Mouse (Mus musculus): ENCODE measurements around the gene Gclc. TPM values are rescaled to one million over a fixed set of nuclear protein-coding genes. Genes with fewer than 3 reads are reported as not detected.

The Gclc gene
- polyA plus RNA-seq, 1 experiment from 2014 or later: 16.0 TPM

DNA sequence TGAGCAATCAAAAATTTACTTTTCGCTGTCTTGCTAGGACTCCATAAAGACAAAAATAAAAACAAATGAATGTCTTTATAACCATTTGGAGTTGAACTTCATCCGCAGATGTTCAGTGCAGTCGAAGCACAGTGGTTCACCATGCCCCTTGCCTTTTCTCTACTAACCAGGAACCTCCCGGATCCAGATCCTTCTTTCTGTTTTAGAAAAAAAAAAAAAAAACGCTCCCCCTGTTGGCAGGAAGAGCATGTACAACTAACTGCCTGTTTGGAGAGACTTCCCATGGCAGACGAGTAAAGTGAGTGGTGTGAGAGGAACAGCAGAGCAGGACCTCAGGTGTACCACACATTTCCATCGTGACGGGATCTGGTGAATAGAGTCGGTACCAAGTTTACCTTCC lies 1.7 kb downstream of the Gclc start:
- no peaks in the 10 kb centered on the region for H3K27me3 ChIP-seq (replicated peaks; ENCODE audit: control insufficient read depth, insufficient read depth, low read length)
- H3K4me1 ChIP-seq (replicated peaks; ENCODE audit: control insufficient read depth, insufficient read depth, low read length): peaks cover 21% of the 10 kb centered on the region
- H3K9ac ChIP-seq (replicated peaks; ENCODE audit: low read depth, low read length): no peak overlapping the region
- H3K4me3 ChIP-seq (replicated peaks; ENCODE audit: low read length): peak overlapping the region; percentile 11; the same call in 1 of the 2 replicates
- no peaks in the 10 kb centered on the region for H3K9me3 ChIP-seq (ENCODE audit: control insufficient read depth, low read length)
- no peak for ATAC-seq
- H3K36me3 ChIP-seq (ENCODE audit: control insufficient read depth, insufficient read depth): no peaks in the 10 kb centered on the region
- peak overlapping the region; percentile 82 for H3K4me2 ChIP-seq (ENCODE audit: low read length)
- WGBS: 25% methylated on average over 9 of the region's 9 CpGs
- no peak overlapping the region for H3K27ac ChIP-seq (ENCODE audit: low read length)

DNA sequence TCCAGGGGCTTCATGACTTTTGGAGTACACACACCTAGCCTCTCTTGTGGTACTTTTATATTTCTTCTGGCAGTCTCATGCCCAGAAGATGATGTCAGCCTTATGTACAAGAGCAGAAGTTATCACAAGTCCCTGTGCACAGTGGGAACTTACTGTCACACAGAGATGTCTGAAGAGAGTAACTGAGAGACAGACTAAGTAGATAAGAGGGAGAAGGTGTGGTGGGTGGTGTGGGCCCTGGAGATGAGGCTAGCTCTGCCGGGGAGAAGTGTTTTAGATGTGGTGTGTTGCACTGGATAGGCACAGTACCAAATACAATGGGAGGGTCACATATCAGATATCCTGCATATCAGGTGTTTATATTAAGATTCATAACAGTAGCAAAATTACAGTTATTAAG lies 3.0 kb downstream of the Gclc start:
- H3K9me3 ChIP-seq (ENCODE audit: control insufficient read depth, low read length): no peaks in the 10 kb centered on the region
- 97% methylated on average over 1 of the region's 1 CpGs for WGBS

DNA sequence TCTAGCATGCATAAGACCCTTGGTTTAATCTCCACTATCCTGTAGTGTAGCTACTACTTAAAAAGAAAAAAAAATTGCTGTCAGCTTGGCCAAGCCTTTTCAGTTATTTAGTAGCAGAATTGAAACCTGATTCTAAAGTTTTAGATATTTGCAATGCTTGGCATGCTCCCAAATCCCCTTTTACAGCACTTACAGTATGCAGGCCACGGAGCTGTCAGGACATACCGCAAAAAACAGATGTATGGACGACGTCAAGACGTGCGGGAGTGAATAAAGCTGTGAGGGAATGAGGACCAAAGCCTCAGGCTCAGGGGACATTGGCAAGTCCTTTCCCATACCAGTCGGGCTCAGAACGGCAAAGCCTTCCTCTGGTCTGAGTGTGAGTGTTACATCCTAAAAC lies 4.1 kb downstream of the Gclc start:
- Histone ChIP-seq H3K9ac (replicated peaks; ENCODE audit: low read depth, low read length) (no peak overlapping the region), H3K36me3 (ENCODE audit: control insufficient read depth, insufficient read depth) (no peaks in the 10 kb centered on the region), H3K9me3 (ENCODE audit: control insufficient read depth, low read length) (no peaks in the 10 kb centered on the region), H3K4me2 (ENCODE audit: low read length) (no peak overlapping the region), H3K4me1 (replicated peaks; ENCODE audit: control insufficient read depth, insufficient read depth, low read length) (peaks cover 18% of the 10 kb centered on the region), H3K27me3 (replicated peaks; ENCODE audit: control insufficient read depth, insufficient read depth, low read length) (no peaks in the 10 kb centered on the region), H3K27ac (ENCODE audit: low read length) (no peak overlapping the region), H3K4me3 (replicated peaks; ENCODE audit: low read length) (no peak overlapping the region)
- WGBS: 64% methylated on average over 8 of the region's 8 CpGs
- no peak for ATAC-seq

More for the DNA sequence above, 3.0 kb downstream of the Gclc start:
- no peaks in the 10 kb centered on the region for H3K36me3 ChIP-seq (ENCODE audit: control insufficient read depth, insufficient read depth)
- no peaks in the 10 kb centered on the region for H3K27me3 ChIP-seq (replicated peaks; ENCODE audit: control insufficient read depth, insufficient read depth, low read length)
- no peak overlapping the region for H3K27ac ChIP-seq (ENCODE audit: low read length)
- H3K9ac ChIP-seq (replicated peaks; ENCODE audit: low read depth, low read length): no peak overlapping the region
- H3K4me1 ChIP-seq (replicated peaks; ENCODE audit: control insufficient read depth, insufficient read depth, low read length): peaks cover 18% of the 10 kb centered on the region
- no peak overlapping the region for H3K4me3 ChIP-seq (replicated peaks; ENCODE audit: low read length)
- H3K4me2 ChIP-seq (ENCODE audit: low read length): no peak overlapping the region
- no peak for ATAC-seq

DNA sequence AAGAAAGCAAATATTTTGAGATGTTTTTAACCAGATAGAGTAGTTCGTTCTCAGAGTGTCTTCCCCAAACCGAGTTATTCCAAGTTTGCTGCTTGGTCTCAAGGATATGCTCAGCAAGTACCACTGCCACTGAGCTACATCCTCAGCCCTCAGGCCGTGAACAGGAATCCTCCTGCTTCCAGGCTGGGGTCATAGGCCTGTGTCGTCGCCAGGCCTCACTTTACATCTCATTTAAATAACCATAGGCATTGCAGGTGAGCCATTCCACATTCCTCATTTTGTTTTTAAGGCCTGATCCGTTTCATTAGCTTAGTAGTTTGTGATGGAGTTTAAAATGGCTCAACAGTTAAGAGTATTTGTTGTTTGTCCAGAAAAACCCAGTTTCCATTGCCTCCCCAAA lies 4.8 kb downstream of the Gclc start:
- Histone ChIP-seq H3K4me1 (replicated peaks; ENCODE audit: control insufficient read depth, insufficient read depth, low read length) (peaks cover 18% of the 10 kb centered on the region), H3K36me3 (ENCODE audit: control insufficient read depth, insufficient read depth) (no peaks in the 10 kb centered on the region), H3K4me2 (ENCODE audit: low read length) (no peak overlapping the region), H3K27ac (ENCODE audit: low read length) (no peak overlapping the region), H3K9ac (replicated peaks; ENCODE audit: low read depth, low read length) (no peak overlapping the region), H3K27me3 (replicated peaks; ENCODE audit: control insufficient read depth, insufficient read depth, low read length) (no peaks in the 10 kb centered on the region), H3K4me3 (replicated peaks; ENCODE audit: low read length) (no peak overlapping the region), H3K9me3 (ENCODE audit: control insufficient read depth, low read length) (no peaks in the 10 kb centered on the region)
- 65% methylated on average over 6 of the region's 6 CpGs for WGBS
- no peak for ATAC-seq

DNA sequence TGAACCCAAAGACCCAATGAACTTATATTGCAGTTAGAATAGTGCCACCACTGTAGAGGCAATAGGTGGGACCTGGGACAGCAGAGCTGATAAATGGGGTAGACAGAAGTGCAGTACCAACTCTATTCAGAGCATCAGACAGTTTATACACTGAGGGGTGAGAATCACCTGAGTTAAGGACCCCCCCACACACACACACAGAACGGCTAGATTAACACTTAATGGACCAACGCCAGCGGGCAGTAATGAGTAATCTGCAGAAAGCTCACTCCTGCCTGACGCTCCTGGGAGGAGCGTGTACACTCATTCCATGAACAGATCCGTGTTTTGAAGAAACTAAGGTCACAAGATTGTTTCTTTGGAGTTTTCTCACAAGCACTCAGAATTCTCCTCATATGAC lies 5.4 kb downstream of the Gclc start:
- H3K4me3 ChIP-seq (replicated peaks; ENCODE audit: low read length): no peak overlapping the region
- no peaks in the 10 kb centered on the region for H3K36me3 ChIP-seq (ENCODE audit: control insufficient read depth, insufficient read depth)
- no peak overlapping the region for H3K27ac ChIP-seq (ENCODE audit: low read length)
- H3K4me2 ChIP-seq (ENCODE audit: low read length): no peak overlapping the region
- no peaks in the 10 kb centered on the region for H3K9me3 ChIP-seq (ENCODE audit: control insufficient read depth, low read length)
- H3K4me1 ChIP-seq (replicated peaks; ENCODE audit: control insufficient read depth, insufficient read depth, low read length): peaks cover 18% of the 10 kb centered on the region
- H3K9ac ChIP-seq (replicated peaks; ENCODE audit: low read depth, low read length): no peak overlapping the region
- ATAC-seq: no peak
- 85% methylated on average over 6 of the region's 6 CpGs for WGBS
- H3K27me3 ChIP-seq (replicated peaks; ENCODE audit: control insufficient read depth, insufficient read depth, low read length): no peaks in the 10 kb centered on the region

DNA sequence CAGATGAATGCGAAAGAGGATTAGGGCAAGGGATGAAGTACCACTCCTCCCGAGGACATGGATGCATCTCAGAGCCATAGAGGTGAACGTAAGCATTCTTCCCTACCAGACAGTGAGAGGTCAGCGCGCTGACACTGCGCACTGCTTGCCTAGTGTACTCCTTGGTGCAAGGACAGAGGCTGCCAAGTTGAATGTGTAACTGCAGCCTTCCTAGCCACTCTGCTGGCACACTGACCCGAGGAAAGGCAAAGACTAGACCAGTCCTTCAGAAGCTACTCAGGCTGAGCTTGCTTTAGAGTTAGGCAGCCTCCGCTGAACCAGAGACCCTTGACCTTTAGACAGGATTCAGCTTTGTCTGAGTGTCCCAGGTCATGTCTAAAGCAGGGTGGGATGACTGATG lies 11.9 kb downstream of the Gclc start:
- no peak overlapping the region for H3K4me3 ChIP-seq (replicated peaks; ENCODE audit: low read length)
- H3K27me3 ChIP-seq (replicated peaks; ENCODE audit: control insufficient read depth, insufficient read depth, low read length): no peaks in the 10 kb centered on the region
- no peak overlapping the region for H3K27ac ChIP-seq (ENCODE audit: low read length)
- H3K9me3 ChIP-seq (ENCODE audit: control insufficient read depth, low read length): no peaks in the 10 kb centered on the region
- H3K4me1 ChIP-seq (replicated peaks; ENCODE audit: control insufficient read depth, insufficient read depth, low read length): 0 out of 2 replicates have a peak, but pooled peaks cover 4% of the 10 kb centered on the region
- no peaks in the 10 kb centered on the region for H3K36me3 ChIP-seq (ENCODE audit: control insufficient read depth, insufficient read depth)
- no peak overlapping the region for H3K4me2 ChIP-seq (ENCODE audit: low read length)
- 93% methylated on average over 8 of the region's 8 CpGs for WGBS
- ATAC-seq: no peak
- no peak overlapping the region for H3K9ac ChIP-seq (replicated peaks; ENCODE audit: low read depth, low read length)

DNA sequence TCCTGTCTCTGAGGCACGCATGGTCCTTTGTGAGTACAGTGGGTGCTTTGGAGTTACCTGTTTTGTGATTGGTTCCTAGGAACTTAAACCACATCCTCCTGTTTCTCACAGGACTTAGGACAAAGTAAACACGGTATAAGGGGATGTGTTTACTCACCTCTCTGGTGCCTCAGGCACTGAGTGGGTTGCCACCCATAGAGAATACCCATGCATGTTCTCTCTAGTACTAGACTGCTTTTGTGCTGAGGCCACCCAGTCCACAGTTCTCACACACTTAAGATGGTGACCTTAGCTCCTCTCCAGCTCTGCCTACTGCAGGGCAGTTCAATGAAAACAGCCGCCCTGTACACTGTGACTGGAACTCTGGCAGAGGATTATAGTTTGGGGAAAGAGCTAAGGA lies 12.4 kb downstream of the Gclc start:
- Histone ChIP-seq H3K9me3 (ENCODE audit: control insufficient read depth, low read length) (no peaks in the 10 kb centered on the region), H3K27ac (ENCODE audit: low read length) (no peak overlapping the region), H3K9ac (replicated peaks; ENCODE audit: low read depth, low read length) (no peak overlapping the region), H3K36me3 (ENCODE audit: control insufficient read depth, insufficient read depth) (no peaks in the 10 kb centered on the region), H3K4me1 (replicated peaks; ENCODE audit: control insufficient read depth, insufficient read depth, low read length) (peaks cover 9% of the 10 kb centered on the region; the same call in 1 of the 2 replicates), H3K4me2 (ENCODE audit: low read length) (no peak overlapping the region), H3K4me3 (replicated peaks; ENCODE audit: low read length) (no peak overlapping the region), H3K27me3 (replicated peaks; ENCODE audit: control insufficient read depth, insufficient read depth, low read length) (no peaks in the 10 kb centered on the region)
- WGBS: 78% methylated on average over 3 of the region's 3 CpGs
- no peak for ATAC-seq

DNA sequence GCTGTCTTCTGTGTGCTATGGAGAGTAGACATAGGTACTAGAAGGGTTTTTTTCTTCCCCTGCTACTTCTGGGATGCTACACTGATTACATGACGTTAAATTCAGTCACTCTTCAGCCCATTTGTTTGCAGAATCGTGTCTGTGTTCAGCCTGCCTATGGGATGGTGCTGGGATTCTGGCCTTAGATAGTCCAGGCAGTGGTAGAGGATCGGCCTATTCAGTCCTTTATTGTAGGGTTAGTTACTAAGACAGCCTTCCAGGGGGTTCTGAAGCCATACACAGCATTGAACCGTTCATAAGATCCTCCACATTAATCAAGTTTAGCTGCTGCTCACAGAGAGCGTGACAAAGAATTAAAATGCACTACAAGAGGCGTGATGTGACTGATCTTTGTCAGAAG lies 16.6 kb downstream of the Gclc start:
- H3K27ac ChIP-seq (ENCODE audit: low read length): peak overlapping the region; percentile 31
- 0 out of 2 replicates have a peak overlapping the region, but pooled peaks have one; percentile 3 for H3K4me2 ChIP-seq (ENCODE audit: low read length)
- WGBS: 50% methylated on average over 6 of the region's 6 CpGs
- ATAC-seq: peak; percentile 10
- H3K9me3 ChIP-seq (ENCODE audit: control insufficient read depth, low read length): no peaks in the 10 kb centered on the region
- H3K36me3 ChIP-seq (ENCODE audit: control insufficient read depth, insufficient read depth): no peaks in the 10 kb centered on the region
- H3K4me1 ChIP-seq (replicated peaks; ENCODE audit: control insufficient read depth, insufficient read depth, low read length): peaks cover 11% of the 10 kb centered on the region; the same call in 1 of the 2 replicates
- H3K27me3 ChIP-seq (replicated peaks; ENCODE audit: control insufficient read depth, insufficient read depth, low read length): no peaks in the 10 kb centered on the region
- H3K4me3 ChIP-seq (replicated peaks; ENCODE audit: low read length): no peak overlapping the region
- H3K9ac ChIP-seq (replicated peaks; ENCODE audit: low read depth, low read length): no peak overlapping the region

DNA sequence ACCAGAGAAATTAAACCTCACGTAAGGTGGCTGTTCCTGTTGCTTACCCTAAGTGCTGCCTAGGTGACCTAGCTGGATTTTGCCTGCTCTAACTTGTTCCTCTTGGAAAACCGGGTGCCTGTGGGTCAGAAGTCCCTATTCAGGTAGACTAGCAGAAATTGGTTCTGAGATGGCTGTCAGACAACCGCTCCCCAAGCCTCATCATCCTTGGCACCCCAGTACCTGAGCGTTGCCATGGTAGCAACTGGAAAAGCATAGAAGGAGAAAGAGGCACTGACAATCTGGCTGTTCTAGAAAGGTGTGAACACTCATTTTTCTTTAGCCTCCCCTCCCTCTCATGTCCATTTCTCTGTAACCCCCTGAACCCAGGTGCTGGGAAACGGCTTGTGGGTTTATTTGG lies 17.0 kb downstream of the Gclc start:
- Histone ChIP-seq H3K9me3 (ENCODE audit: control insufficient read depth, low read length) (no peaks in the 10 kb centered on the region), H3K9ac (replicated peaks; ENCODE audit: low read depth, low read length) (no peak overlapping the region), H3K4me3 (replicated peaks; ENCODE audit: low read length) (no peak overlapping the region), H3K27ac (ENCODE audit: low read length) (peak overlapping the region; percentile 31; the same call in 1 of the 2 replicates), H3K4me2 (ENCODE audit: low read length) (no peak overlapping the region), H3K36me3 (ENCODE audit: control insufficient read depth, insufficient read depth) (peaks cover 2% of the 10 kb centered on the region; the same call in 1 of the 2 replicates), H3K27me3 (replicated peaks; ENCODE audit: control insufficient read depth, insufficient read depth, low read length) (no peaks in the 10 kb centered on the region), H3K4me1 (replicated peaks; ENCODE audit: control insufficient read depth, insufficient read depth, low read length) (peaks cover 11% of the 10 kb centered on the region; the same call in 1 of the 2 replicates)
- WGBS: 66% methylated on average over 5 of the region's 5 CpGs
- ATAC-seq: peak; percentile 68

Measured in forebrain, embryonic 16.5 days (tissue).